ENCODE assay signal across 9 mouse cellular contexts in the genomic region with DNA sequence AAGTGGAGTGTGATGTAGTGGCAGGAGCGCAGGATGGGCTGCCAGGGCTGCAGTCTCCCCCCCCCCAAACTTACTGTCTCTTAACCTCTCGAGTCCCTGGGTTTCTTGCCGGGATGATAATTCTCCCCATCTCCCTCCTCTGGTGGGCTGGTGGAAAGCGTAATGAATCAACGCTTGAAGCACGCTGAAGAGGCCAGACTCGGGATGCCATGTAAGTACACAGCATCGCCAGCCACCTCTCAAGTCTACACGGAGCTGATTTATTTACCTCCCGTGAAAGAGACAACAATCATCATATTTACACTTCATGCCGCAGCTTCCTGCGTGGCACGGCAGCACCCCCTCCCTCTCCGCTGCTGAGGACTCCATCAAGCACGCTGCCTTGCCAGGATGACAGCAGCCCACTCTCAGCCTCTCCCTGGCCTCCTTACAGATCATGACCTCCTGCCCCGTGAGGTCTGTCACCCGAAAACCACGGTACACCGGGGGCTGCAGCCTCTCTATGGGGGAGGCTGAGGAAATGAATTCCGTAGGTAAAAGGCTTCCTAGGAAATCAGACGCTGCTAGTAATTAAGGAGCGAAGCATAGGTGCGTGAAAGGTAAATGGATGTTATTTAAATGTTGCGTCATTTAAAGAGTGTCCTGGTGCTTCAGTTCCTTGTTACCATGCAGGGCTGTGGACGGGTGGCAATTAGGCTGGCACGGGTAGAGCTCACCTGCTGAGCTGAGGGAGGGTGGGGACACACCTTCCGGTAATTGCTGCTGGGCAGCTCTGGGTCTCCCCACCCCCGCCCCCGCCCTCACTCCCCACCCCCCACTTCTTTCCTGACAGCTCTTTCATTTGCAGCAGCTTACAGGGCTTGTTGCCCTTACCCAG.
DNase-seq lines count a peak whose midpoint lies in the region; ATAC-seq lines count a peak whose summit lies in the region.
"Had no signal": no experiment of that assay in that cellular context is flagged by ENCODE, and none has a peak within 500 bp of the region (broad histone marks: within the 10 kb centered on the region; RNA-seq: fewer than 3 reads in every experiment).

No protein-coding gene starts in this region.

- no peak overlapping the region for H3K27ac ChIP-seq in heart, embryonic 11.5 days (ENCODE audit: low read depth, low read length)
- peak overlapping the region; percentile 64 for H3K27ac ChIP-seq in hindbrain, embryonic 13.5 days
- no peak overlapping the region for H3K27ac ChIP-seq in midbrain, embryonic 12.5 days (replicated peaks)
- H3K27ac ChIP-seq: heart, adult 2 months had no signal

- no peak for ATAC-seq in heart, embryonic 11.5 days (replicated peaks; ENCODE audit: insufficient number of reproducible peaks, low FRiP score, low TSS enrichment)
- ATAC-seq in hindbrain, embryonic 13.5 days (ENCODE audit: low FRiP score) = peak; percentile 36; the same call in 1 of the 2 replicates
- ATAC-seq in midbrain, embryonic 12.5 days (ENCODE audit: low FRiP score, low read depth) = no peak
- no peak for ATAC-seq in inflammation-experienced regulatory T-cells, adult 6 months

- H3K36me3 ChIP-seq in heart, embryonic 11.5 days (ENCODE audit: control insufficient read depth, insufficient read depth, low read length) = no peaks in the 10 kb centered on the region
- H3K36me3 ChIP-seq in hindbrain, embryonic 13.5 days = no peaks in the 10 kb centered on the region
- no peaks in the 10 kb centered on the region for H3K36me3 ChIP-seq in midbrain, embryonic 12.5 days

- WGBS in heart, embryonic 11.5 days (ENCODE audit: insufficient replicate concordance) = 9% methylated on average over 29 of the region's 29 CpGs
- WGBS in hindbrain, embryonic 13.5 days = 5% methylated on average over 29 of the region's 29 CpGs
- WGBS in midbrain, embryonic 12.5 days = 10% methylated on average over 29 of the region's 29 CpGs

- peaks cover 50% of the 10 kb centered on the region for H3K4me1 ChIP-seq in heart, embryonic 11.5 days (ENCODE audit: control insufficient read depth, insufficient read depth, low read length)
- H3K4me1 ChIP-seq in hindbrain, embryonic 13.5 days (replicated peaks) = peaks cover 51% of the 10 kb centered on the region
- peaks cover 52% of the 10 kb centered on the region for H3K4me1 ChIP-seq in midbrain, embryonic 12.5 days

- peak overlapping the region; percentile 58 for H3K9ac ChIP-seq in heart, embryonic 11.5 days (ENCODE audit: low read depth, low read length)
- H3K9ac ChIP-seq in hindbrain, embryonic 13.5 days = peak overlapping the region; percentile 65
- 0 out of 2 replicates have a peak overlapping the region, but pooled peaks have one; percentile 37 for H3K9ac ChIP-seq in midbrain, embryonic 12.5 days (replicated peaks)

- H3K9me3 ChIP-seq in heart, embryonic 11.5 days (replicated peaks; ENCODE audit: control insufficient read depth, low read length) = no peaks in the 10 kb centered on the region
- no peaks in the 10 kb centered on the region for H3K9me3 ChIP-seq in hindbrain, embryonic 13.5 days
- no peaks in the 10 kb centered on the region for H3K9me3 ChIP-seq in midbrain, embryonic 12.5 days

- peaks cover 15% of the 10 kb centered on the region for H3K27me3 ChIP-seq in heart, embryonic 11.5 days (ENCODE audit: control insufficient read depth, insufficient read depth, low read length)
- peaks cover 48% of the 10 kb centered on the region for H3K27me3 ChIP-seq in hindbrain, embryonic 13.5 days
- H3K27me3 ChIP-seq in midbrain, embryonic 12.5 days = peaks cover 45% of the 10 kb centered on the region

- DNase-seq in heart, postnatal 25 days (ENCODE audit: low spot score) = no peak
- peak; percentile 29 for DNase-seq in T-cell, adult 2 months (ENCODE audit: low spot score)
- no peak for DNase-seq in gastrocnemius, postnatal 25 days
- DNase-seq in right cerebral cortex, adult 18-20 months = no peak

- peak overlapping the region; percentile 19 for H3K4me3 ChIP-seq in heart, embryonic 11.5 days (ENCODE audit: low read depth, low read length)
- peak overlapping the region; percentile 20 for H3K4me3 ChIP-seq in hindbrain, embryonic 13.5 days
- no peak overlapping the region for H3K4me3 ChIP-seq in midbrain, embryonic 12.5 days

- intact Hi-C loops in heart, postnatal 25 days (cut with DNase I) = no loop called here

- peak overlapping the region; percentile 58 for H3K4me2 ChIP-seq in heart, embryonic 11.5 days
- peak overlapping the region; percentile 51 for H3K4me2 ChIP-seq in hindbrain, embryonic 13.5 days
- peak overlapping the region; percentile 30 for H3K4me2 ChIP-seq in midbrain, embryonic 12.5 days (replicated peaks)
